Mouse (Mus musculus): ENCODE results near the gene Kcnj14. TPM values are rescaled to one million over a fixed set of nuclear protein-coding genes. Genes with fewer than 3 reads are reported as not detected.

Kcnj14 gene
- total and polyA plus RNA-seq, 2 experiments, result 0.11 TPM; not detected in 1

GRCm38 (mm10) chr7:45859008-45859407, 34.4 kb upstream of the Kcnj14 start:
- H3K27me3 ChIP-seq (ENCODE audit: control insufficient read depth, insufficient read depth, low read length), result peaks cover 5% of the 10 kb centered on the region; the same call in 1 of the 2 replicates
- H3K4me1 ChIP-seq (ENCODE audit: control insufficient read depth, insufficient read depth, low read length), result no peaks in the 10 kb centered on the region
- H3K79me2 ChIP-seq (ENCODE audit: control insufficient read depth, insufficient read depth, low read length), result no peaks in the 10 kb centered on the region
- H3K36me3 ChIP-seq (ENCODE audit: control insufficient read depth, insufficient read depth, low read length), result no peaks in the 10 kb centered on the region
- TF ChIP-seq CTCF (IDR thresholded peaks at IDR 0.05; ENCODE audit: low read depth, low read length), result no peak
- TF ChIP-seq POLR2A (IDR thresholded peaks at IDR 0.05; ENCODE audit: extremely low read depth, insufficient read depth, low read length), result no peak
- WGBS, result 43% methylated on average over 4 of the region's 4 CpGs
- no peak overlapping the region for H3K27ac ChIP-seq (replicated peaks; ENCODE audit: insufficient read depth, low read depth, low read length)
- H3K4me3 ChIP-seq (ENCODE audit: insufficient read depth, low read depth, low read length), result no peak overlapping the region
- no peak for DNase-seq (ENCODE audit: extremely low read depth, low read depth, low spot score)
- H3K9ac ChIP-seq (ENCODE audit: low read depth, low read length), result no peak overlapping the region

GRCm38 (mm10) chr7:45856950-45857901, 32.6 kb upstream of the Kcnj14 start:
- no peak for DNase-seq (ENCODE audit: extremely low read depth, low read depth, low spot score)
- Histone ChIP-seq H3K36me3 (ENCODE audit: control insufficient read depth, insufficient read depth, low read length) (no peaks in the 10 kb centered on the region), H3K27me3 (ENCODE audit: control insufficient read depth, insufficient read depth, low read length) (peaks cover 5% of the 10 kb centered on the region; the same call in 1 of the 2 replicates), H3K27ac (replicated peaks; ENCODE audit: insufficient read depth, low read depth, low read length) (no peak overlapping the region), H3K4me3 (ENCODE audit: insufficient read depth, low read depth, low read length) (peak overlapping the region; percentile 23; the same call in 1 of the 2 replicates), H3K79me2 (ENCODE audit: control insufficient read depth, insufficient read depth, low read length) (no peaks in the 10 kb centered on the region), H3K4me1 (ENCODE audit: control insufficient read depth, insufficient read depth, low read length) (no peaks in the 10 kb centered on the region), H3K9ac (ENCODE audit: low read depth, low read length) (no peak overlapping the region)
- TF ChIP-seq CTCF (IDR thresholded peaks at IDR 0.05; ENCODE audit: low read depth, low read length) (no peak), POLR2A (IDR thresholded peaks at IDR 0.05; ENCODE audit: extremely low read depth, insufficient read depth, low read length) (no peak)
- WGBS, result 11% methylated on average over 30 of the region's 30 CpGs

- H3K4me3 ChIP-seq (ENCODE audit: insufficient read depth, low read depth, low read length), result no peak overlapping the region
- no peak overlapping the region for H3K9ac ChIP-seq (ENCODE audit: low read depth, low read length)
- H3K36me3 ChIP-seq (ENCODE audit: control insufficient read depth, insufficient read depth, low read length), result no peaks in the 10 kb centered on the region
- H3K79me2 ChIP-seq (ENCODE audit: control insufficient read depth, insufficient read depth, low read length), result no peaks in the 10 kb centered on the region
- H3K27me3 ChIP-seq (ENCODE audit: control insufficient read depth, insufficient read depth, low read length), result peaks cover 5% of the 10 kb centered on the region; the same call in 1 of the 2 replicates
- DNase-seq (ENCODE audit: extremely low read depth, low read depth, low spot score), result no peak
- no peaks in the 10 kb centered on the region for H3K4me1 ChIP-seq (ENCODE audit: control insufficient read depth, insufficient read depth, low read length)
- WGBS, result 85% methylated on average over 12 of the region's 12 CpGs
- no peak for TF ChIP-seq CTCF (IDR thresholded peaks at IDR 0.05; ENCODE audit: low read depth, low read length)
- no peak for TF ChIP-seq POLR2A (IDR thresholded peaks at IDR 0.05; ENCODE audit: extremely low read depth, insufficient read depth, low read length)
- no peak overlapping the region for H3K27ac ChIP-seq (replicated peaks; ENCODE audit: insufficient read depth, low read depth, low read length)
Measured at GRCm38 (mm10) chr7:45853089-45853488, 28.5 kb upstream of the Kcnj14 start.

GRCm38 (mm10) chr7:45850661-45851060, 26.1 kb upstream of the Kcnj14 start:
- 66% methylated on average over 3 of the region's 3 CpGs for WGBS
- no peaks in the 10 kb centered on the region for H3K4me1 ChIP-seq (ENCODE audit: control insufficient read depth, insufficient read depth, low read length)

GRCm38 (mm10) chr7:45848447-45849027, 24.0 kb upstream of the Kcnj14 start:
- DNase-seq (ENCODE audit: extremely low read depth, low read depth, low spot score), result no peak
- H3K27ac ChIP-seq (replicated peaks; ENCODE audit: insufficient read depth, low read depth, low read length), result no peak overlapping the region
- no peak overlapping the region for H3K9ac ChIP-seq (ENCODE audit: low read depth, low read length)
- H3K4me3 ChIP-seq (ENCODE audit: insufficient read depth, low read depth, low read length), result no peak overlapping the region
- 58% methylated on average over 6 of the region's 6 CpGs for WGBS
- H3K36me3 ChIP-seq (ENCODE audit: control insufficient read depth, insufficient read depth, low read length), result no peaks in the 10 kb centered on the region
- no peaks in the 10 kb centered on the region for H3K79me2 ChIP-seq (ENCODE audit: control insufficient read depth, insufficient read depth, low read length)
- no peak for TF ChIP-seq CTCF (IDR thresholded peaks at IDR 0.05; ENCODE audit: low read depth, low read length)
- TF ChIP-seq POLR2A (IDR thresholded peaks at IDR 0.05; ENCODE audit: extremely low read depth, insufficient read depth, low read length), result no peak
- H3K27me3 ChIP-seq (ENCODE audit: control insufficient read depth, insufficient read depth, low read length), result no peaks in the 10 kb centered on the region
- H3K4me1 ChIP-seq (ENCODE audit: control insufficient read depth, insufficient read depth, low read length), result no peaks in the 10 kb centered on the region

More at GRCm38 (mm10) chr7:45850661-45851060, 26.1 kb upstream of the Kcnj14 start:
- Histone ChIP-seq H3K9ac (ENCODE audit: low read depth, low read length) (no peak overlapping the region), H3K36me3 (ENCODE audit: control insufficient read depth, insufficient read depth, low read length) (no peaks in the 10 kb centered on the region), H3K27me3 (ENCODE audit: control insufficient read depth, insufficient read depth, low read length) (no peaks in the 10 kb centered on the region), H3K79me2 (ENCODE audit: control insufficient read depth, insufficient read depth, low read length) (no peaks in the 10 kb centered on the region), H3K4me3 (ENCODE audit: insufficient read depth, low read depth, low read length) (no peak overlapping the region), H3K27ac (replicated peaks; ENCODE audit: insufficient read depth, low read depth, low read length) (no peak overlapping the region)
- TF ChIP-seq POLR2A (IDR thresholded peaks at IDR 0.05; ENCODE audit: extremely low read depth, insufficient read depth, low read length) (no peak), CTCF (IDR thresholded peaks at IDR 0.05; ENCODE audit: low read depth, low read length) (no peak)
- DNase-seq (ENCODE audit: extremely low read depth, low read depth, low spot score), result no peak
